Mouse (Mus musculus): ENCODE measurements around the gene Kiz. TPM values are rescaled to one million over a fixed set of nuclear protein-coding genes. Genes with fewer than 3 reads are reported as not detected.

Gene Kiz
- polyA plus RNA-seq, 1 experiment from 2014 or later: 11.7 TPM

DNA sequence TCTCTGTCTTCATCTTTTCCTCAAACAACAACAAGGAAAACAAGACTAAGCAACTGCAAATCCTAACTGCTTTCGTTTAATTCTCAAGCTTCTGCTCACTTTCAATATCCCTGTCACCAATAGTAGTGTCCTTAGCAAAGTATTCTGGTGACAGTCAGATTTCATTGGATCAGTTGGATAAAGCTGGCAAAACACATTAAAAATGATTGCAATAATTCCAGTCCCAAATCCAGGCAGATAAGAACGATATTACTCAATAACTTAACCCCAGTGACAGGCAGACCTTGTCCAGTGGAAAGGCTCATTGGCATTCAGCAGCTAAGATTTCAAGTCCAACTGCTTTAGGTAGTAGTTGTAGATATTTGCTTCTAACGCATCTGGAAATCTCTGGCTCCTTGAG, 119.4 kb downstream of the Kiz start:
- Histone ChIP-seq H3K4me1 (replicated peaks; ENCODE audit: control insufficient read depth, insufficient read depth) (no peaks in the 10 kb centered on the region), H3K4me3 (ENCODE audit: low read depth, low read length) (no peak overlapping the region), H3K27me3 (ENCODE audit: control insufficient read depth, insufficient read depth, low read length) (no peaks in the 10 kb centered on the region), H3K36me3 (ENCODE audit: control insufficient read depth, insufficient read depth, low read length) (no peaks in the 10 kb centered on the region), H3K9ac (ENCODE audit: low read length) (no peak overlapping the region), H3K27ac (replicated peaks) (no peak overlapping the region), H3K9me3 (ENCODE audit: control insufficient read depth, low read length) (no peaks in the 10 kb centered on the region), H3K4me2 (replicated peaks; ENCODE audit: low read depth) (no peak overlapping the region)
- ATAC-seq (ENCODE audit: low FRiP score, low TSS enrichment): no peak
- TF ChIP-seq CTCF (IDR thresholded peaks at IDR 0.05; ENCODE audit: low read depth) (no peak), EP300 (optimal IDR thresholded peaks at IDR 0.05) (no peak)
- 72% methylated on average over 3 of the region's 3 CpGs for WGBS
- DNase-seq (ENCODE audit: low spot score): no peak

DNA sequence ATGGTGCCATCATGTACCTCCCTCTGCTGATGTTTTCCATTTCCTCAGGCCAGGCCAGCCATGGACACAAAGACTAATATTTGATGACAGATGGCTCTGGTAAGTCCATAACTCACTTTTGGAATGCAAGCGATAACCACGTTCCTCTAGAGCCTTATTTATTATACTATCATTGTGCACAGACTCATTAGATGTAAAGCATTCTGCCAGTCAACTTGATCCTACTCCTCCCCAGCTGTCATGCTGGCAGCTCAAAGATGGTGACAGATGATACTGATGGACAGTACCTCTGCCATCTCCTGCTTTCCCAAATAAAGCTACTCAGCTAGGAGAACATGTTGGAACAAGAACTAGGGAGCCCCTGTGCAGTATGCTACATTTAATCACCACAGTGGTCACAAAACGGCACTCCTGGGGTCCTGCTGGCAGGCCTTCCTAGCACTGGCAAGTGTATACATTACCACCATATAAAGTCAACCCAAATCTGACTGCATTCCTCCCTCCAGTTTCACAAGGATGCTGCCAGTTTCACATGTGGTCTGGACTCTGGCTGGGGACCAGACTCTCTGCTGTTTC, 119.9 kb downstream of the Kiz start:
- no peaks in the 10 kb centered on the region for H3K36me3 ChIP-seq (ENCODE audit: control insufficient read depth, insufficient read depth, low read length)
- no peak overlapping the region for H3K27ac ChIP-seq (replicated peaks)
- H3K9ac ChIP-seq (ENCODE audit: low read length): no peak overlapping the region
- no peaks in the 10 kb centered on the region for H3K27me3 ChIP-seq (ENCODE audit: control insufficient read depth, insufficient read depth, low read length)
- no peaks in the 10 kb centered on the region for H3K4me1 ChIP-seq (replicated peaks; ENCODE audit: control insufficient read depth, insufficient read depth)
- DNase-seq (ENCODE audit: low spot score) (no peak), ATAC-seq (ENCODE audit: low FRiP score, low TSS enrichment) (no peak)
- TF ChIP-seq CTCF (IDR thresholded peaks at IDR 0.05; ENCODE audit: low read depth): no peak
- no peak for TF ChIP-seq EP300 (optimal IDR thresholded peaks at IDR 0.05)
- H3K4me2 ChIP-seq (replicated peaks; ENCODE audit: low read depth): no peak overlapping the region
- no peak overlapping the region for H3K4me3 ChIP-seq (ENCODE audit: low read depth, low read length)
- H3K9me3 ChIP-seq (ENCODE audit: control insufficient read depth, low read length): no peaks in the 10 kb centered on the region
- 58% methylated on average over 3 of the region's 3 CpGs for WGBS

DNA sequence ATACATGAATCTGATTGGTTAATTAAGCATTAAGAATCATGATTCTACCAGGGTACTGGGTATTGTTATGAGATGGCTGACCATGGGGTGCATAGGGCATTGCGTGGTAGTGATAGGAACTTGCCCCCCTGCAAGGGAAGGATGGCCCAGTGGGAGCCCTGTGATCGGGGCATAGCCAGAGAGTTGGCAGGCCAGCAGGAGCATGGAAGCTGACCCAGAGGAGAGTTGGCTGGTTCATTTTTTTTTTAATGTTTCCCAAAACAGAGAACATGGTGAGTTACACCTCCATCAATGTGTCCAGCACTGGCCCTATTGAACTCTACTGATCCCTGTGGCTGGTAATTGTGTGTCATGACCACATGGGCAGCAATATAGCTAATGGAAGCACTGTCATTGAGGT, 127.1 kb downstream of the Kiz start:
- DNase-seq (ENCODE audit: low spot score): no peak
- H3K4me3 ChIP-seq (ENCODE audit: low read depth, low read length): no peak overlapping the region
- 90% methylated on average over 2 of the region's 2 CpGs for WGBS
- H3K9me3 ChIP-seq (ENCODE audit: control insufficient read depth, low read length): no peaks in the 10 kb centered on the region
- H3K27me3 ChIP-seq (ENCODE audit: control insufficient read depth, insufficient read depth, low read length): no peaks in the 10 kb centered on the region
- TF ChIP-seq EP300 (optimal IDR thresholded peaks at IDR 0.05): no peak
- no peak for TF ChIP-seq CTCF (IDR thresholded peaks at IDR 0.05; ENCODE audit: low read depth)
- no peak for ATAC-seq (ENCODE audit: low FRiP score, low TSS enrichment)
- no peak overlapping the region for H3K4me2 ChIP-seq (replicated peaks; ENCODE audit: low read depth)
- H3K27ac ChIP-seq (replicated peaks): no peak overlapping the region
- no peaks in the 10 kb centered on the region for H3K4me1 ChIP-seq (replicated peaks; ENCODE audit: control insufficient read depth, insufficient read depth)
- H3K36me3 ChIP-seq (ENCODE audit: control insufficient read depth, insufficient read depth, low read length): no peaks in the 10 kb centered on the region
- no peak overlapping the region for H3K9ac ChIP-seq (ENCODE audit: low read length)

DNA sequence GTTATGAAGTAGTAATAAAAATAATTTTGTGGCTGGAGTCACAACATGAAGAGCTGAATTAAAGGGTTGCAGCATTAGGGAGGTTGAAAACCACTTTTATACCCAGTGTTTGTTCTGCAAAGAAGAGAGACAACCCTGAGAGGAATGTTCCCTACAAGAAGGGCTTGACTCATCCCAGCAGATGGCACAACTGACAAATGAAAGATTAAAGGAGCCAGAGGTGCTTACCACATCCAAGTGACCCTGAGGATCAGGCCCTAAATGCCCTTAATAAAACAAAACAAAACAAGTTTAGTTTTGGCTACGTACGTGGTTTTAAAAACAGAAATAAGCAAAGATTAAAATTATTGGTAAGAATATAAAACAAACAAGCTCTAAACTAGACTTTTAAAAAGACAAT, 129.2 kb downstream of the Kiz start:
- Histone ChIP-seq H3K27me3 (ENCODE audit: control insufficient read depth, insufficient read depth, low read length) (no peaks in the 10 kb centered on the region), H3K36me3 (ENCODE audit: control insufficient read depth, insufficient read depth, low read length) (no peaks in the 10 kb centered on the region), H3K9ac (ENCODE audit: low read length) (no peak overlapping the region), H3K4me1 (replicated peaks; ENCODE audit: control insufficient read depth, insufficient read depth) (no peaks in the 10 kb centered on the region), H3K4me3 (ENCODE audit: low read depth, low read length) (no peak overlapping the region), H3K4me2 (replicated peaks; ENCODE audit: low read depth) (no peak overlapping the region), H3K27ac (replicated peaks) (no peak overlapping the region), H3K9me3 (ENCODE audit: control insufficient read depth, low read length) (no peaks in the 10 kb centered on the region)
- DNase-seq (ENCODE audit: low spot score): no peak
- WGBS: 87% methylated on average over 2 of the region's 2 CpGs
- no peak for TF ChIP-seq EP300 (optimal IDR thresholded peaks at IDR 0.05)
- TF ChIP-seq CTCF (IDR thresholded peaks at IDR 0.05; ENCODE audit: low read depth): no peak
- ATAC-seq (ENCODE audit: low FRiP score, low TSS enrichment): no peak

DNA sequence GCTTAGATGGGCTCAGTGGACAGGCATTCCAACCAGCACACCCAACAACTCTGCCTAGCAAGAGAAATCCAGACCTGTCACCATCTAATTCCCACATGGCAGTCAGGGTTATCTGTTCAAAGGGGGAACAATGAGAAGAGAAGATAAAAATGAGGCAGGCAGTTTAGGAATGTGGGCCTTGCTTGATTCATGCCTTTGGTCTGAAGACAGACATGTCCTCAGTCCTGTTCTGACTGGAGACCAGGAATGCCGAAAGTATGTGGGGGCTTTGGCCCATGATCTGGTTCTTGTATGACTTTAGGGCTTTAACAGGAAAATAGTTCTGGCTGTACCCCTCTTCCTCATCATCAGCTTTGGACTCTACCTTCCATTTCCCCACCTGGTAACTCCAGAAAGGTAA, 130.1 kb downstream of the Kiz start:
- no peak for ATAC-seq (ENCODE audit: low FRiP score, low TSS enrichment)
- Histone ChIP-seq H3K4me3 (ENCODE audit: low read depth, low read length) (no peak overlapping the region), H3K4me1 (replicated peaks; ENCODE audit: control insufficient read depth, insufficient read depth) (no peaks in the 10 kb centered on the region), H3K9ac (ENCODE audit: low read length) (no peak overlapping the region), H3K36me3 (ENCODE audit: control insufficient read depth, insufficient read depth, low read length) (no peaks in the 10 kb centered on the region), H3K27me3 (ENCODE audit: control insufficient read depth, insufficient read depth, low read length) (no peaks in the 10 kb centered on the region), H3K4me2 (replicated peaks; ENCODE audit: low read depth) (no peak overlapping the region), H3K9me3 (ENCODE audit: control insufficient read depth, low read length) (no peaks in the 10 kb centered on the region), H3K27ac (replicated peaks) (no peak overlapping the region)
- no peak for TF ChIP-seq EP300 (optimal IDR thresholded peaks at IDR 0.05)
- TF ChIP-seq CTCF (IDR thresholded peaks at IDR 0.05; ENCODE audit: low read depth): no peak
- 70% methylated on average over 1 of the region's 1 CpGs for WGBS
- no peak for DNase-seq (ENCODE audit: low spot score)

DNA sequence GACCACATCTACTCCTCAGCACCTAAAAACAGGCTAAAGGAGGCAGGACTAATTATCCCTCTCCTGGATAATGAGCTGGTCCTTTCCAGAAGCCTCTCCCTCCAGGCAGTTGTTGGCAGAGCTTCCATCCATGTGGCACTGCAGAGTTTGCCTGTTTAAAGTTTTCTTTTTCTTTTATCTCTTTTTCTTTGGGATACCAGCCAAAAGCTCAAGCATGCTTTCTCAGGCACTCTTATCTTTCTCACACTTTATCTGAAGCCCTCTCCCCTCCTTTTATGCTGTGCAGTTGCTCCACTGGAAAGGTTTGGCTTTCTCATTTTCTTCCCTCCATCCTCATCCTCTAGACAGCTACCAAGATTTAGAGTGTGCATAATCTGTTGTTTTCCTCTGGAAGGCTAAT, 130.8 kb downstream of the Kiz start:
- ATAC-seq (ENCODE audit: low FRiP score, low TSS enrichment) (no peak), DNase-seq (ENCODE audit: low spot score) (no peak)
- H3K9ac ChIP-seq (ENCODE audit: low read length): no peak overlapping the region
- no peak overlapping the region for H3K4me3 ChIP-seq (ENCODE audit: low read depth, low read length)
- H3K9me3 ChIP-seq (ENCODE audit: control insufficient read depth, low read length): no peaks in the 10 kb centered on the region
- TF ChIP-seq EP300 (optimal IDR thresholded peaks at IDR 0.05) (no peak), CTCF (IDR thresholded peaks at IDR 0.05; ENCODE audit: low read depth) (no peak)
- no peak overlapping the region for H3K27ac ChIP-seq (replicated peaks)
- H3K4me1 ChIP-seq (replicated peaks; ENCODE audit: control insufficient read depth, insufficient read depth): no peaks in the 10 kb centered on the region
- no peaks in the 10 kb centered on the region for H3K27me3 ChIP-seq (ENCODE audit: control insufficient read depth, insufficient read depth, low read length)
- H3K4me2 ChIP-seq (replicated peaks; ENCODE audit: low read depth): no peak overlapping the region
- no peaks in the 10 kb centered on the region for H3K36me3 ChIP-seq (ENCODE audit: control insufficient read depth, insufficient read depth, low read length)

Measured in stomach, postnatal 0 days (tissue).